Mouse (Mus musculus) small intestine, adult 2 months (tissue): ENCODE measurements at regions not wholly inside any gene's neighbourhood (a gene's known extent, or its start where the extent isn't known, plus 50 kb on each side); places are given as distances from the start of the nearest gene placed in this dataset.

ENCODE experiments used
- CTCF ChIP-seq: fragments of 200-500 bp; IDR thresholded peaks from 2 replicates; pipeline ENCODE4 v1.5.1; 2012; ENCODE audit warnings: low read depth, mild to moderate bottlenecking, control low read depth, inconsistent platforms, low read length, moderate library complexity, mixed read lengths; ENCODE audit not compliant: insufficient replicate concordance, insufficient read length; ENCODE audit errors: extremely low read depth
- POLR2A ChIP-seq: fragments of 200-500 bp; IDR thresholded peaks from 2 replicates; pipeline ENCODE4 v1.6.1; 2012; ENCODE audit warnings: low read depth, mild to moderate bottlenecking, control low read depth, inconsistent platforms, low read length, moderate library complexity

- TF ChIP-seq CTCF (no peak), POLR2A (no peak)
Observed at GRCm38 (mm10) chr16:70178975-70179374, 134.8 kb upstream of the Gbe1 start.
